Mouse (Mus musculus) neural tube, embryonic 12.5 days (tissue): Measurements from ENCODE around the gene Thoc7. TPM values are rescaled to one million over a fixed set of nuclear protein-coding genes. Genes with fewer than 3 reads are reported as not detected.
"Not testable (repeated sequence)": the region's sequence is repeated elsewhere in the genome, so short reads cannot be mapped to it uniquely, and the experiment has no call there.

ENCODE experiments used
- ATAC-seq: fragments of 200-750 bp; cut with Nextera tagmentation; 2 replicates; pipeline ENCODE4 v1.8.0; 2017; ENCODE audit warnings: low read depth, mild to moderate bottlenecking, moderate TSS enrichment, moderate library complexity; ENCODE audit not compliant: low FRiP score
- H3K27ac ChIP-seq: fragments of 300-500 bp; sonication (generic); 2 replicates; pipeline ENCODE4 v1.5.1; 2016
- H3K27me3 ChIP-seq: fragments of 300-500 bp; sonication (generic); replicated peaks from 2 replicates; pipeline ENCODE4 v1.6.1; 2016; ENCODE audit warnings: mild to moderate bottlenecking
- H3K36me3 ChIP-seq: fragments of 300-500 bp; sonication (generic); 2 replicates; pipeline ENCODE4 v1.6.1; 2016; ENCODE audit warnings: mild to moderate bottlenecking
- H3K4me1 ChIP-seq: fragments of 300-500 bp; sonication (generic); 2 replicates; pipeline ENCODE4 v1.6.1; 2016
- H3K4me2 ChIP-seq: fragments of 300-500 bp; sonication (generic); replicated peaks from 2 replicates; pipeline ENCODE4 v1.6.1; 2016; ENCODE audit warnings: mild to moderate bottlenecking
- H3K4me3 ChIP-seq: fragments of 300-500 bp; sonication (generic); 2 replicates; pipeline ENCODE4 v1.5.1; 2016
- H3K9ac ChIP-seq: fragments of 300-500 bp; sonication (generic); 2 replicates; pipeline ENCODE4 v1.6.1; 2016; ENCODE audit warnings: mild to moderate bottlenecking
- H3K9me3 ChIP-seq: fragments of 300-500 bp; sonication (generic); 2 replicates; pipeline ENCODE4 v1.6.1; 2016; ENCODE audit warnings: mild to moderate bottlenecking
- WGBS: fragments of 180-500 bp; shearing (Covaris S2); methylation state at CpG from one replicate; pipeline ENCODE4 v1.1.7; 2016; 5-methylcytosine and 5-hydroxymethylcytosine counted together
- polyA plus RNA-seq: library from polyadenylated mRNA; unstranded; fragments of >200 nt; fragmentation: Nextera tagmentation; extraction: Ambion mirVana; gene quantifications from 2 replicates; pipeline ENCODE4 v1.2.1, GENCODE M21; 2016

The Thoc7 gene
- polyA plus RNA-seq, 1 experiment from 2014 or later: 190 TPM

GRCm38 (mm10) chr14:13967607-13968006 is 6.0 kb upstream of the Thoc7 start:
- ATAC-seq: no peak
- 32% methylated on average over 1 of the region's 1 CpGs for WGBS
- no peaks in the 10 kb centered on the region for H3K4me1 ChIP-seq
- H3K9me3 ChIP-seq: no peaks in the 10 kb centered on the region
- no peak overlapping the region for H3K27ac ChIP-seq
- no peak overlapping the region for H3K4me2 ChIP-seq
- no peaks in the 10 kb centered on the region for H3K27me3 ChIP-seq
- no peak overlapping the region for H3K9ac ChIP-seq
- no peak overlapping the region for H3K4me3 ChIP-seq
- no peaks in the 10 kb centered on the region for H3K36me3 ChIP-seq

- WGBS: 85% methylated on average over 1 of the region's 1 CpGs
- no peaks in the 10 kb centered on the region for H3K36me3 ChIP-seq
- H3K4me2 ChIP-seq: no peak overlapping the region
- H3K27ac ChIP-seq: no peak overlapping the region
- no peaks in the 10 kb centered on the region for H3K27me3 ChIP-seq
- no peak overlapping the region for H3K4me3 ChIP-seq
- H3K4me1 ChIP-seq: peaks cover 15% of the 10 kb centered on the region; the same call in 1 of the 2 replicates
- no peak overlapping the region for H3K9ac ChIP-seq
- no peak for ATAC-seq
- H3K9me3 ChIP-seq: no peaks in the 10 kb centered on the region
Measured at GRCm38 (mm10) chr14:13963527-13963926, 1.9 kb upstream of the Thoc7 start.

- ATAC-seq: no peak
Measured at GRCm38 (mm10) chr14:13962476-13962875, 824 bp upstream of the Thoc7 start.

GRCm38 (mm10) chr14:13960482-13961325 is 948 bp downstream of the Thoc7 start:
- H3K4me2 ChIP-seq: peak overlapping the region; percentile 72
- peak; percentile 90 for ATAC-seq
- H3K4me3 ChIP-seq: peak overlapping the region; percentile 94
- peaks cover 15% of the 10 kb centered on the region; the same call in 1 of the 2 replicates for H3K4me1 ChIP-seq
- WGBS: under 1% methylated on average over 65 of the region's 75 CpGs
- no peaks in the 10 kb centered on the region for H3K27me3 ChIP-seq
- H3K36me3 ChIP-seq: peaks cover 4% of the 10 kb centered on the region
- H3K9me3 ChIP-seq: no peaks in the 10 kb centered on the region
- peak overlapping the region; percentile 97 for H3K9ac ChIP-seq
- H3K27ac ChIP-seq: peak overlapping the region; percentile 89

More at GRCm38 (mm10) chr14:13962476-13962875, 824 bp upstream of the Thoc7 start:
- Histone ChIP-seq H3K4me1 (peaks cover 15% of the 10 kb centered on the region; the same call in 1 of the 2 replicates), H3K9ac (no peak overlapping the region), H3K9me3 (no peaks in the 10 kb centered on the region), H3K36me3 (no peaks in the 10 kb centered on the region), H3K27ac (no peak overlapping the region), H3K4me3 (no peak overlapping the region), H3K27me3 (no peaks in the 10 kb centered on the region), H3K4me2 (no peak overlapping the region)
- WGBS: 93% methylated on average over 6 of the region's 6 CpGs

- H3K9me3 ChIP-seq: no peaks in the 10 kb centered on the region
- WGBS: 2% methylated on average over 9 of the region's 9 CpGs
- H3K4me1 ChIP-seq: peaks cover 15% of the 10 kb centered on the region; the same call in 1 of the 2 replicates
Measured at GRCm38 (mm10) chr14:13960079-13960478, 1.6 kb downstream of the Thoc7 start.

GRCm38 (mm10) chr14:13952151-13952550 is 9.5 kb downstream of the Thoc7 start:
- not testable (repeated sequence) for H3K27me3 ChIP-seq, ATAC-seq, H3K4me2 ChIP-seq, H3K4me3 ChIP-seq, H3K4me1 ChIP-seq, H3K9ac ChIP-seq, H3K27ac ChIP-seq, H3K9me3 ChIP-seq
- peaks cover 44% of the 10 kb centered on the region for H3K36me3 ChIP-seq
- WGBS: 96% methylated on average over 3 of the region's 3 CpGs

More at GRCm38 (mm10) chr14:13960079-13960478, 1.6 kb downstream of the Thoc7 start:
- H3K36me3 ChIP-seq: peaks cover 6% of the 10 kb centered on the region
- H3K27me3 ChIP-seq: no peaks in the 10 kb centered on the region
- H3K4me2 ChIP-seq: peak overlapping the region; percentile 72
- H3K4me3 ChIP-seq: peak overlapping the region; percentile 94
- ATAC-seq: 0 out of 2 replicates have a peak, but pooled peaks have one; percentile 41
- H3K9ac ChIP-seq: peak overlapping the region; percentile 97
- H3K27ac ChIP-seq: no peak overlapping the region

- H3K27me3 ChIP-seq: no peaks in the 10 kb centered on the region
- ATAC-seq: no peak
- no peak overlapping the region for H3K9ac ChIP-seq
- peaks cover 38% of the 10 kb centered on the region for H3K36me3 ChIP-seq
- no peak overlapping the region for H3K4me3 ChIP-seq
- H3K4me2 ChIP-seq: no peak overlapping the region
- H3K27ac ChIP-seq: no peak overlapping the region
- H3K9me3 ChIP-seq: no peaks in the 10 kb centered on the region
- H3K4me1 ChIP-seq: no peaks in the 10 kb centered on the region
Measured at GRCm38 (mm10) chr14:13950401-13950800, 11.3 kb downstream of the Thoc7 start.

GRCm38 (mm10) chr14:13948345-13948744 is 13.3 kb downstream of the Thoc7 start:
- H3K4me2 ChIP-seq: no peak overlapping the region
- H3K27ac ChIP-seq: no peak overlapping the region
- H3K4me3 ChIP-seq: no peak overlapping the region
- H3K4me1 ChIP-seq: no peaks in the 10 kb centered on the region
- no peaks in the 10 kb centered on the region for H3K27me3 ChIP-seq
- H3K36me3 ChIP-seq: peaks cover 38% of the 10 kb centered on the region
- no peaks in the 10 kb centered on the region for H3K9me3 ChIP-seq
- 95% methylated on average over 7 of the region's 7 CpGs for WGBS
- peak; percentile 52; the same call in 1 of the 2 replicates for ATAC-seq
- no peak overlapping the region for H3K9ac ChIP-seq

GRCm38 (mm10) chr14:13944686-13945085 is 17.0 kb downstream of the Thoc7 start:
- no peak overlapping the region for H3K4me3 ChIP-seq
- ATAC-seq: no peak
- H3K36me3 ChIP-seq: peaks cover 20% of the 10 kb centered on the region
- WGBS: 93% methylated on average over 4 of the region's 4 CpGs
- H3K27me3 ChIP-seq: no peaks in the 10 kb centered on the region
- no peaks in the 10 kb centered on the region for H3K9me3 ChIP-seq
- H3K9ac ChIP-seq: no peak overlapping the region
- no peaks in the 10 kb centered on the region for H3K4me1 ChIP-seq
- H3K4me2 ChIP-seq: no peak overlapping the region
- no peak overlapping the region for H3K27ac ChIP-seq

GRCm38 (mm10) chr14:13934052-13934371 is 27.6 kb downstream of the Thoc7 start:
- Histone ChIP-seq H3K4me2 (peak overlapping the region; percentile 58), H3K9me3 (peaks cover 9% of the 10 kb centered on the region; the same call in 1 of the 2 replicates), H3K27me3 (no peaks in the 10 kb centered on the region), H3K36me3 (no peaks in the 10 kb centered on the region), H3K27ac (no peak overlapping the region), H3K4me3 (no peak overlapping the region), H3K9ac (no peak overlapping the region), H3K4me1 (no peaks in the 10 kb centered on the region)
- WGBS: 55% methylated on average over 5 of the region's 5 CpGs
- no peak for ATAC-seq

- Histone ChIP-seq H3K27ac (no peak overlapping the region), H3K9me3 (peaks cover 9% of the 10 kb centered on the region; the same call in 1 of the 2 replicates), H3K4me3 (peak overlapping the region; percentile 25), H3K27me3 (no peaks in the 10 kb centered on the region), H3K4me2 (peak overlapping the region; percentile 58), H3K9ac (peak overlapping the region; percentile 45; the same call in 1 of the 2 replicates), H3K4me1 (no peaks in the 10 kb centered on the region), H3K36me3 (no peaks in the 10 kb centered on the region)
- peak; percentile 66 for ATAC-seq
- 42% methylated on average over 30 of the region's 31 CpGs for WGBS
Measured at GRCm38 (mm10) chr14:13933290-13934051, 28.2 kb downstream of the Thoc7 start.

GRCm38 (mm10) chr14:13917630-13918029 is 44.0 kb downstream of the Thoc7 start:
- WGBS: 44% methylated on average over 3 of the region's 3 CpGs
- peak; percentile 63 for ATAC-seq

More at GRCm38 (mm10) chr14:13917630-13918029, 44.0 kb downstream of the Thoc7 start:
- no peaks in the 10 kb centered on the region for H3K27me3 ChIP-seq
- no peak overlapping the region for H3K4me3 ChIP-seq
- no peaks in the 10 kb centered on the region for H3K4me1 ChIP-seq
- H3K9me3 ChIP-seq: no peaks in the 10 kb centered on the region
- no peak overlapping the region for H3K9ac ChIP-seq
- no peak overlapping the region for H3K27ac ChIP-seq
- H3K36me3 ChIP-seq: no peaks in the 10 kb centered on the region
- no peak overlapping the region for H3K4me2 ChIP-seq
